Mouse (Mus musculus) thymus, postnatal 10 days (tissue): ENCODE results near the gene Hoxd8.
A peak's percentile ranks its signal among the peaks of the same experiment; 100 is the strongest.

Experiments used
- DNase-seq, 2 experiments: peaks; one replicate each; pipeline ENCODE4 v3.0.0; 2021; ENCODE audit warnings: low spot score in 2 of 2

Gene Hoxd8

DNA sequence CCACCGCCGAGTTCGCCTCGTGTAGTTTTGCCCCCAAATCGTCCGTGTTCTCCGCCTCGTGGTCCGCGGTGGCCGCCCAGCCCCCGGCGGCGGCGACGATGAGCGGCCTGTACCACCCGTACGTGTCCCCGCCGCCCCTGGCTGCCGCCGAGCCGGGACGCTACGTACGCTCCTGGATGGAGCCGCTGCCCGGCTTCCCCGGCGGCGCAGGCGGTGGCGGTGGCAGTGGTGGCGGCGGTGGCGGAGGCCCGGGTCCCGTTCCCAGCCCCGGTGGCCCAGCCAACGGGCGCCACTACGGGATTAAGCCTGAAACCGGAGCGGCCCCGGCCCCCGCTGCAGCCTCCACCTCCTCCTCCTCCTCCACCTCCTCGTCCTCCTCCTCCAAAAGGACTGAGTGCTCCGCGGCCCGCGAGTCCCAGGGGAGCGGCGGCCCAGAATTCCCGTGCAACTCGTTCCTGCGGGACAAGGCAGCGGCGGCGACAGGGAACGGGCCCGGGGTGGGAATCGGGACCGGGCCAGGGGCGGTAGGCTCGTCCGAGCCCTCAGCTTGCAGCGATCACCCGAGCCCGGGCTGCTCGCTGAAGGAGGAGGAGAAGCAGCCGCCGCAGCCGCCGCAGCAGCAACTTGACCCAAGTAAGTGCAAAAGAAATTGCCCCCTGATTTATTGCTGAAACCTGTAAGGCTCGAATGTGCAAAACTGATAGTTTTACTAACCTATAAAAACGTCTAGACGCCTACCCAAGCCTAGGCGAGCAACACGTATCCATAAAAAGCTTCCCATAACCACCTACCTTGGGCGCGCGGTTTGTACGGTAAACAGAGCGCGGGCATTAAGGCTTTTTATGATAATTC, 6.0 kb upstream of the Hoxd8 start:
- DNase-seq: no peak

DNA sequence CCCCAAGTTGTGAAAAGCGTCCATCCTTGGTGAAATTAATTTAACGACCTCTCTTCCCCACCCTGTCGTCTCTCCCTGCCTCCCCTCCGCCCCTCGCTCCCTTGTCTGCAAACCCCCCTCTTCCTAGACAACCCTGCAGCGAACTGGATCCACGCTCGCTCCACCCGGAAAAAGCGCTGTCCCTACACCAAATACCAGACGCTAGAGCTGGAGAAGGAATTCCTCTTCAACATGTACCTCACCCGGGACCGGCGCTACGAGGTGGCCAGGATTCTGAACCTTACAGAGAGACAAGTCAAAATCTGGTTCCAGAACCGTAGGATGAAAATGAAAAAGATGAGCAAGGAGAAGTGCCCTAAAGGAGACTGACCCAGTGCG, 5.4 kb upstream of the Hoxd8 start:
- no peak for DNase-seq

DNA sequence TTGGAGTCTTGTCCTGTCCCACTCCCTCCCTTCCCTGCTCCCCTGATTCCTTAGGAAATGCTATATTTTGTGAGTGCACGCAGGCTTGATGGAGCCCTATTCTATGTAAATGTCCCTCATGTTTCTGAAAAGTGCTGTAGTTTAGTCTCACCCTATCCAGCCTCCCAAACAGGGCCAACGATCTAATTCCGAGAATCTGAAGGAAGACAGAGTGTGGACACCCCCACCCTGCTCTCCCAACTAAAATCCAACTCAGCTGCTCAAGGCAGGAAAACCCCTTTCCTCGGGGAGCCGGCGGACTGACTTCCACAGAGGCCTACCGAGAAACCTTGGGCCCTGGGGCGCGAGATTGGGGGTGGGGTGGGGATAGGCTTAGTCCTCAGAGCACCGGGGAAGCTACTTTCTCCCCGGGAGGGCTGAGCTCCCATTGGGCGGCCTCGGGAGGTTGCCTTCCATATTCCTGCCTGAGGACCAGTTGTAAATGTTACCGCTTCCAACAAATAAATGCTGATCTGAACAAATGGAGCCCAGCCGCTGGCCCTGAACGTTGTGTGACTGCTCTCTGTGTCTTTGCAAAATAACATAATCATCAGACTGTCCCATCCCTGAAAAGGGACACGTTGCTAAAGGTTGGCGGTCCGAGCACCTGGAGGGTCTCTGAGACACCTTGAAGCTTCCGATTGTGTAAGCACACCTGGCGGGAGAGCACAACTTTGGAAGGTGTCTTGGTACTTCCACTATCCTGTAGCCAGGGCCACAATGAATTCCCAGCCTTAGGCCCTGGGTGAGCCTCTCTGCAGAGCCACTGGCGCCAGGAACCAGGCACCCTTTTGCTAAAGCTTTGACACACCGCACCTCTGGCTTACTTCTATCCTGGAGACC, 4.5 kb upstream of the Hoxd8 start:
- DNase-seq: no peak

DNA sequence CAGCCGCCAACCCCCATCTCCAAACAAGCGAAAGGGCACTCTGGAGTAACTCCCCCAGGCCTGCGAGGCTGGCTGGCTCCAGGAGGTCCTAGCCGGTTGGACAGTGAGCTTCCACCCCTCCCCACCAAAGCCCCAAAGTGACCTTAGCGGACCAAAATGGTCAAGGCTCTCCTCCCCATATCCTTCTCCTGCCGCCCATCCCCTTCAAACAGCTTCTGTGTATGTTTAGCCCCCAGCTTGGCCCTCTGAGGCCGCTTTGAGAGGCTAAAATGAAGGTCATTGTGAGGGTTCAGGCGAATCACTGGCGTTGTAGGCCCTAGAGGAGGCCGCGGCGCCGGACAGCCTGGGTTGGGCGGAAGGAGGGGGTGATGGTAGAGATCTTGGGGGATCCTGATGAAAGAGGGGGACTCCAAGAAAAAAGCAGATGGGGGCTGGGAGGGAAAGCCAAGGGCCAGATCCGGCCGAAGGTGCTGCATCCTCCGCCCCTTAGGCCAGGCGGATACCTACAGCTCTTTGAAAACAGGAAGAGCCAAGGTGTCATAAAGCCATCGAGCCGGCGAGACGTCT, 3.8 kb upstream of the Hoxd8 start:
- DNase-seq: no peak

DNA sequence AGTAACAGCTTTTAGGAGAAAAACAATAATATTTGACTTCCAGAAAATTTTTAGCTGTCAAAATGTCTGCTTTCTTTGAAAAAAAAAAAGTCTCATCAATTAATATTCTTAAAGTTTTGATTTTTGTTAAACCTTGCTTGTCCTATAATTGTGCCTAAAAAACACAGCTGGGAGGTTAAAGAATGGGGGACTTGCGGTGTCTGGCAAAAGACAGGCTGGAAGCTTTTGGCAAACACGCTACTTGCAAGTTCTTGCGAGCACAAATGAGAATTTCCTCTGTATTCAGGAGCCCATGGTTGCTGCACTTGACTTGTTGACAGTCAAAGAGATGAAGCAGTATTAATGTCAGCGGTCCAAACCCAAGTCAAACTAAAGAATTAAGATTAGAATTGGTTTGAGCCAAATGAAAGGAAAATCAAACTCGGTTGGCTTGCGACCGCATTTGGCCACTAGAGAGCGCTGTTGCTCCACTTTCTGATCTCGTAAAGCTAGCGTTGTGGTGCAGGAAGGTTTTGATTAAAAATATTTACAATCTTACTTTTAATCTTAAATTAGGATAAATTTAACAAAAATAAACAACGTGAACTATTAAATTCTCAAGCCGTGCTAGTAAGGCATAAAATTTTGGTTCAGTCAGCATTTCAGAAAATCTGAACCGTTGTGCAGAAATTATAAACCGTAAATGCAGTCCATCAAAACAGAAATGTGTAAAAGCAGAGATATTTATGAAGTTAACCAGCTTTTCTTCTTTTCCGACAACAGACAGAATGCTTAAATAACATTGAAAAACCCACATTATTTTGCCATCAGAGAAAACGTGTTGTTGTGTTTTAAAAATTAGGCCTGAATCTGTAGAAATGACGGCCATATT, 2.2 kb upstream of the Hoxd8 start:
- peak; percentile 20 to 73 for DNase-seq

DNA sequence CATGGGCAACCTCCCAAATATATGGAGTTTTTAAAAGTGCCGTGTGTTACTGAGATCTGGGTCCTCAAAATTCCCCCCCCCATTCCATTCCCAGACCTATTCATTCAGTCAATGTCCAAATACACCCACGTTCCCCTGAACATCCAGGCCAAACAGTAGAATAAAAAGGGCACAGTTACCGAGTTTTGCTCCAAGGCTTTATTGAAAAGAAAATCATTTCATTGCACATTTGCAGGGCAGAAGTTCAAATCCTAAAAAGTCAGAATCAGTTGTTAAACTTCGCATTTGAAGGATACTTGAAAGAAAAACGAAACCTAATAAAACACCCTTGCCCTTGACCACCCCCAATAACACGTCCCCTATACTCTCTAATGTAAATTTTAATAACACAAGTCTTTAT, 1.6 kb upstream of the Hoxd8 start:
- no peak for DNase-seq

DNA sequence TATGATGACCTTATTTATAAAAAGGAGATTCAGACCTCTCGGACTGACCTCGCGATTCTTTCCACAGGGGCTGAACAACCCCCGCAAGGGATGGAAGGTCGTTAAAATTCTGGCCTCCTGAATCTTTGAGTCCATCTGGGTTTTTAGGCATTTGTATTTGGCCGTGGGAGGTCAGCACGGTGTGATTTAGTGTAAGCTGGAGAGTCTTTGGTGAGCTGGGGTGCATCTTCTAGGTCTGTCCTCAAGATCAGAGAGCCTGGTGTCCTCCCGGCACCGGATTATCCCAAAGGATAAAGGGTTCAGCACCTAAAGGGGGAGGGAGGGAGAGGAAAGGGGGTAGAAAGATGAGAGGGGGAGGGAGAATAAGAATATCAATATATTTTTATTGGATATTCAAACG, 1.1 kb upstream of the Hoxd8 start:
- DNase-seq: no peak

DNA sequence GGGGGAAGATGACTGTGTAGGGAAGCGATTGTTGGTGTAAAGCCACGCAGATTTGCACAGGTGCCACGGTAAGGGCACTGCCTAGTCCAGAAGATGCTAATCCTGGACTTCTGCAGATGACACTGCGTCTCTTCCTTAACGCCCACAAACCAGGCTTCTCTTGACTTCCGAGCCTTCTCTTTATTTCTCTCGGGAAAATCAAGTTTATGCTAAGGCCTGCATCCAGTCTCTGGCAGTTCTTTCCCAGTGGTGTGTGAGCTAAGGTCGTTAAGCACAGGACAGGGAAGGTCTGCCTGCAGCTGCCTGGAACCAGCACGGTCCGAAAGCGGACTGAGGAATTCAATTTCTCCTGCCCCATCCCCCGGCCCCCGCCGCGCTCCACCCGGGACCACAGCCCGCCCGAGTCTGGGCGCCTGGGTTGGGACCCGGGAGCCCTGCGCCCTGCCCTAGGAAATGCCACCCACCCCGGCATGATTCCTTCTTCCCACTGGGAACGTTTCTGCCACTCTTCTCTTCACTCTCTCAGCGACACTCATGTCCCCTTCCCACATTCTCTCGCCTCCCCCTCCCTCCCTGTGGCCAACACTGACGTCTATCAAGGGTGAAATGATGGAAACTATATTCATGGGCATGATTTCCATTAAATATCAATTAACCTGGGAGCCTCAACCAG, 559 bp upstream of the Hoxd8 start:
- no peak for DNase-seq

DNA sequence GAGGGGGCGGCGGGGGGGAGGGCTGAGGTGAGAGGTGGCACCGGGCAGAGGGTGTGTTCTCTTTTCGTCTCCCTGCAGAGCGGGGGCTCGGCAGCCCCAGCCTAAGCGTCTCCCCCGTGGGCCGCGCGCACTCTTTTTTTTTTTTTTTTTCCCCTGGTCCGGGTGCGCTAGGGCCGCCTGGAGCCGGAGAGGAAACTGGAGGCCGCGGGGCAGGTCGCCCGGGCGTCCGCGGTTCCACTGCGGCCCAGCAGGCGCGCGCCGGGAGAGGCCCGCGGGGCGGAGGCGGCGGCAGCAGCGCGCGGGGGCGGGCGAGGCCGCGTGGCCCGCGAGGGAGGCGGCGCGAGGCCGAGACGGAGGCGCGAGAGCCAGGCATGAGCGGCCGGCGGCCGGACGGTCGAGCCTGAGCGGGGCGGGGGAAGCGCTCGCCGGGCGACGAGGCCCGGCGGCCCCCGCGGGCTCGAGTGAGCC, 618 bp downstream of the Hoxd8 start:
- no peak for DNase-seq

DNA sequence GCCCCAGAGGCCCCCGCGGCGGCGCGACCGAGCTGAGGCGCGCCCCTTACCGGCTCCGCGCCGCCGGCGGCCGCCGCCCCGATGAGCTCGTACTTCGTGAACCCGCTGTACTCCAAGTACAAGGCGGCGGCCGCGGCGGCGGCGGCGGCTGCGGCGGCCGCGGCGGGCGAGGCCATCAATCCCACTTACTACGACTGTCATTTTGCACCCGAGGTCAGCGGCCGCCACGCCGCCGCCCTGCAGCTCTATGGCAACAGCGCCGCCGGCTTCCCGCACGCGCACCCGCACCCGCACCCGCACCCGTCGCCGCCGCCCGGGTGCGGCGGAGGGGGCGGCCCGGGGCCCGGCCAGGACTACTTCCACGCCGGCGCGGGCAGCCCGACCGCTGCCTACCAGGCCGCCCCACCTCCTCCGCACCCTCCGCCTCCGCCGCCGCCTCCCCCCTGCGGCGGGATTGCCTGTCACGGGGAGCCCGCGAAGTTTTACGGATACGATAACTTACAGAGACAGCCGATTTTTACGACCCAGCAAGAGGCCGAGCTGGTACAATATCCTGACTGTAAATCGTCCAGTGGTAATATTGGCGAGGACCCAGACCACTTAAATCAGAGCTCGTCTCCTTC, 1.2 kb downstream of the Hoxd8 start:
- DNase-seq: no peak

DNA sequence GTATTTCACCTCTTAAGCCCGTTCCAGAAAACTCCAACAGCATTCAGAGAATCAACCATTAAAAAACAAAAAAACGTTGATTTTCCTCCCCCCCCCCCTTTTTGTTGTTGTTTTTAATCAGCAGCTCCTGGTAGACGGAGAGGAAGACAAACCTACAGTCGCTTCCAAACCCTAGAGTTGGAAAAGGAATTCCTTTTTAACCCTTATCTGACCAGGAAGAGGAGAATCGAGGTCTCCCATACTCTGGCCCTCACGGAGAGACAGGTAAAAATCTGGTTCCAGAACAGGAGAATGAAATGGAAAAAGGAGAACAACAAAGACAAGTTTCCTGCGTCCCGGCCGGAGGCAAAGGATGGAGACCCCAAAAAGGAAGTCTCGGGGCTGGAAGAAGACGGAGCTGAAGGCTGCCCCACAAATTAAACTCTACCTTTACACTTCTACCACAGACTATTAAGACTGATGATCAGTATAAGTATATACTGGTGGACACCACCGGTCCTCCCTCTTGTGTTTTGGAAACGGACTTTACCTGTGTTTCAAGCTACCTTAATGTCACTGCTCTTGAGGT, 2.1 kb downstream of the Hoxd8 start:
- DNase-seq: no peak

DNA sequence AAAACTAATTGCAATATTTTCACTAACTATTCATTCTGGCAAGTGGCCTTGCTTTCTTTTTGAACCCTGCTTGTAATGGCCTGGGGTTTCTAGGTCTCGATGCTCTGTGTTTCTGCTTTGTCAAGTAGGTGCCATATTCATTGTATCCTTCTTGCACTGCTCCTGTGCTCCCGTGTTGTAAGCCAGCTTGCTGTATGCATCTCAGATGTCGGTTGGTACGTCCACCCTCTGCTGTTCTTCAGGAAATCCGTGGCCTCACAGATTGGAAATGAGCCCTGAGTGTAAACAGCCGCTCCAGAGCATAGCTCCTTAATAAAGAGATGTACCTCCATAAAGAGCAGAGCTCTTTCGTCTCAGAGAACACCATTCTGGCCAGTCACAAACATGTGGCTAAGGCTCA, 3.2 kb downstream of the Hoxd8 start:
- no peak for DNase-seq

DNA sequence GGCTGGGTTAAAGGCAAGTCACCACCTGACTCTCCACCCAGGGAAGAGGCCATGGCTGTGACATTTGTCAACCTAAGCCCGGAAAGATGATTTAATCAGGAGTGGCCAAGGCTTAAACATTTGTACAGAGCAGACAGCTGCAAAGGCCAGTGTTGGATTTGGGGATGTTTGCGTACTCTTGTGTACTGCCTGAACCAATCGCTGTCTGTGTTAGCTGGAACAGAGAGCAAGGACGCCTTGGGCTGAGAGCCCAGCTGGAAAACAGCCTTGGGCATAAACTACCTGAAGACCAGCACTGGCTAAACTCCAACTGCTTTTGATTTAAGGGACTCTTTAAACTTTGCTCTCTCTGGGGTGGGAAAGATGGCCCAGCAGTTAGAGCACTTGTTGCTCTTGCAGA, 4.3 kb downstream of the Hoxd8 start:
- DNase-seq: no peak

DNA sequence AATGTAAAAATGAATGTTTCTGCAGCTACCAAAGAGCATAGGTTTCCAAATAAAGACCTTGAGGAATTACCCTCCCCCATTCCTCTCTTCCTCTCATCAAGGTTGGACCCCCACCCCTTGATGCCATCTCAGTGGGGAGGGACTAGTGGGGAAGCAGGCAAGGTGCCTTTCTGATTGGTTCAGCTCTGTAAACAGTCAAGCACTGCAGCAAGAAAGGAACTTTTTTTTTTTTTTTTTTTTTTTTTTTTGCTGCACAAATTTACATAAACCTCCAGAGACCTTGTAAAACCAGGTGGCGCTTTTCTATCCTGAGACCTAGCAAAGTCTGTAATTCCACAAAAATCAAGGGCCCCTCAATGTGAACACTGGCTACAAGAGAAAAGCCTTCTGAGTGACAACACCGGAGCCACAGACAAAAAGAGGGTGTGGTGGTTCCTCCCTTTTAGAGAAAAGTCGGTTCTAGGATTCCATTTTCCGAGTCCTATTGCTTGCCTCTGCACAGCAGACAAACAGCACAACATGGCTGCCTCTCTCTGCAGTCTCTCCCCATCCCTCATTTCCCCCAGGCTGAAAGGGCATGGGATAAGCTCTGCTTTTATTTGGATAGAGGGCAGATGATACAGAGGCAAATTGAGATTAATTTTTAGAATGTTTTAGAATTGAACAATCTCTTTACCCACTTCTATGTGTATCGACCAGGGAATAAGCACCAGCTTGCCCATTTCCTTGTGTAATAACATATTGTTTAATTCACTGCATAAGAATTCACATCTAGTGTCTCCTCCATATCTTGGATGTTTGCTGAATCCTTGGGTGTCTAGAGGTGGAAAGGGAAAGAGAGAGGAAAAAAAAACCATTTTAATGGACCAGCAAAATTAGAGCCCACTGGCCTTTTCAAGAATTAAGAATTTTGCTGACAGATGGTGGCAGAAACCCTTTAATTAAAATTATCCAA, 5.3 kb downstream of the Hoxd8 start:
- DNase-seq: no peak

DNA sequence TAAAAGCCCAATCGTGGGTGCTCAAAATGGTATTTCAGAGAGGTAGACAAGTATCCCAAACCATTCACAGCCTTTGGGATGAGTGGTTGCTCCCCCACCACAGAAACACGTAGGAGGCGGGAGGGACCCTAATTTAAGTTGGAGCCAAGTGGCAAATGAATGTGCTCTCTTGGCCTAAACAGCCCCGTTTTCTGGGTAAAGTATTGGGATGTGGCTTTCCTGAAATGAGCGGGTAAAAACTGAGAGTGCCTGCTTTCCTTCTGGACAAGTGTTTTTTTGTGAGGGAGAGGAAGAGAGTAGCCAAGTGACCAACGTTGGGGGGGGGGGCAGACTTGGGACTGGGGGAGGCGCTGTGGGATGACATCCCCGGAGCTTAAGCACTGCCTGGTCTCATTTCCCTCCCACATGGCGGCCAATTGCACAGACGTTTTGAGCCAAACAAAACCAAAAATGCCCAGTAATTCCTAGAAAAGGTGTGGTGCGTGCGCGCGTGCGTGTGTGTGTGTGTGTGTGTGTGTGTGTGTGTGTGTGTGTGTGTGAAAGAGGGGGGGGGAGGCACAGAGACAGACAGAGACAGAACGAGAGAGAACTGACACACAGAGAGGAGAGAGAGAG, 6.6 kb downstream of the Hoxd8 start:
- DNase-seq: no peak

DNA sequence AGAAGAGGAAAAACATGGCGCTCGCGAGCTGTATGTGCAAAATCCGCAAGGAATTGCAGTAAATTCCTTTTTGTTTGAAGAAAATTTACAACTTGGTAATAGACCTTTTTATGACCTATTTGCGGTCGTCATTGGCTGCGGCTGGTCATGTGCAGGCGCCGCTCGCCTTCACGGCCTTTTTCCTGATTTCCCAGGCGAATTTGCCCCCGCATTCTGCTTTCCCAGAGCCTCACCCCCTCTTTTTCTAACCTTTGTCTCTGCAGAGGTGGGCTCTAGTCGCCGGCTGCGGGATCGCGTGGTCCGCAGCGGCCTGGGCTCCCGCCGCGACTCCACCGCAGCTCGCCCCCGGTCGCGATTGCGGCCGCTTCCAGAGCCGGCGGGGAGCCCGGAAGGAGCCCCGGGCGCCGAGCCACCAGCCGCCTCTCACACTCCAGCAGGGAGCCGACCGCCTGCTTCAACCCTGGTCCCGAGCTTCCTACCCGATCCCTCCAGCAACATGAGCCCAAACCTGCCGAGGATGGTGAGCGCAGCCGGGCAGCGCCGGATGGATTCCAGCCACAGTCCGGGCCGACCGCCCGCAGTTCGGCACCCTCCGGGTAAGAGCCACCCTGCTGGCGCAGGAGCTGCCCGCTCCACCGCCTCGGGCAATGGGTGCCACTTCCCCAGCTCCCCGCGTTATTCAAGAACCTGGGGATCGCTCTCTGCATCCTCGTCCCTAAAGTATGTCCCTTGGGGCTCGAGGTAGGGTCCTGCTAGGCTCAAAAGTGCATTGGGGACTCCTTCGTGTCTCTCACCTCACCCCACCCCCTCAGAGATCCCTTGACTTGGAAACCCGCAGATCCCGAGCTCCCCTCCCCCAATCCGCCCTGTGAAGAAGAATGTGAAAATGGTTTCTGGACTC, 7.6 kb downstream of the Hoxd8 start, which contains the start of the genes Hoxd3 and Hoxd4:
Gene Hoxd3, plus strand, starts transcription at position 207 of the 901 bp plus-strand sequence.
Gene Hoxd4, plus strand, starts transcription at position 209 of the 901 bp plus-strand sequence.
- no peak for DNase-seq
